Mouse (Mus musculus): ENCODE results near the gene Dqx1. TPM values are rescaled to one million over a fixed set of nuclear protein-coding genes. Genes with fewer than 3 reads are reported as not detected.

Gene Dqx1
- 3.4 TPM for polyA plus RNA-seq (2015; fragmentation: Illumina TruSeq; extraction: RNeasy Lipid Tissue Mini Kit (QIAGEN cat#74804); ENCODE audit: insufficient read depth, low replicate concordance)

GRCm38 (mm10) chr6:83057790-83058189, at the start of gene Dqx1:
TSS of gene Dqx1 (plus strand) at chr6:83057844.

DNA sequence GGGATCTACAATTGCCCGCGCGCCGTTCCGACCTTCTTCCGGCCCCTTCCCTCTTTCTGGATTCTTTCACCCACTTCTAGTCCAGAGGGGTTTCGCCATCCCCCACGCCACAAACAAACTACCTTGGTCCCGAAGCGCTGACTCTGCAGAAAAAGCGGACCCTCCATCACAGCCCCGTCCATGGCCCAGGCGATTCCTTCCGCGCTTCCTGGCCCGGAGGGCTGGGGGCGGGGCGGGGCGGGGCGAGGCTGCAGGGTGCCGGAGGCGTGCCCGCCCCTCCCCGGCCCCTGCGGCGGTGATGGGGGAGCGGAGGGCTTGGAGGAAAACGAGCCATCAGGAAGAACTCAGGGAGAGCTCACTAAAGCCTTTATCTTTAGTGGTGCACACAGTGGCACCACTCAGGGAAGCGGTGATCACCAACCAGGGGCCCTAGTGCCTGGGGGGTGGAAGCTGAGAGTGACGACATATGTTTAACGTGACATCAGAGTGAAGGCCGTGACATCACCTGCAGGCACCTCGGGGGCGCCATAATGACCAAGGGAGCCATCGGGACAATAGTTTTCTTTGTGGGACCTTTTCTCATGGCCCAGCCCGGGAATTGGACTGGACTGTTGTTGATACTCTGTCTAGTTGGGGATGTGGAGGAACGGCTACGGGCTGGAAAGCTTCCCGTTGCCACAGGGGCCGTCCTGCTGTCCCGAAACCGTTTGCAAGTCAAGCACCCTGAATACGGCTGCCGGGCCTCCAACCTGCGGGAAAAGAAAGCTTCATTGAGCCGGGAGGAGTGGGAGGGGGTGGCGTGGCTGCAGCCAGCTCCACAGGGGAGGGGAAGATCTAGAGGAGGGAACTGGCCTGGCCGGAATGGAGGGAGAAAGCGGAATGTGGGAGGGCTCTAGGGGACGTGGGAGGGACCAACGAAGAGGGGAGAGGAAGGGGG, 24.1 kb upstream of the Dqx1 start, which contains the start of the genes Dok1 and Loxl3:
Gene Dok1, minus strand, starts transcription at position 223 of the 937 bp plus-strand sequence.
Gene Loxl3, plus strand, starts transcription at position 925 of the 937 bp plus-strand sequence.

GRCm38 (mm10) chr6:83054074-83054851, 3.4 kb upstream of the Dqx1 start, which contains the start of gene Aup1:
TSS of gene Aup1 (plus strand) at chr6:83054521.

DNA sequence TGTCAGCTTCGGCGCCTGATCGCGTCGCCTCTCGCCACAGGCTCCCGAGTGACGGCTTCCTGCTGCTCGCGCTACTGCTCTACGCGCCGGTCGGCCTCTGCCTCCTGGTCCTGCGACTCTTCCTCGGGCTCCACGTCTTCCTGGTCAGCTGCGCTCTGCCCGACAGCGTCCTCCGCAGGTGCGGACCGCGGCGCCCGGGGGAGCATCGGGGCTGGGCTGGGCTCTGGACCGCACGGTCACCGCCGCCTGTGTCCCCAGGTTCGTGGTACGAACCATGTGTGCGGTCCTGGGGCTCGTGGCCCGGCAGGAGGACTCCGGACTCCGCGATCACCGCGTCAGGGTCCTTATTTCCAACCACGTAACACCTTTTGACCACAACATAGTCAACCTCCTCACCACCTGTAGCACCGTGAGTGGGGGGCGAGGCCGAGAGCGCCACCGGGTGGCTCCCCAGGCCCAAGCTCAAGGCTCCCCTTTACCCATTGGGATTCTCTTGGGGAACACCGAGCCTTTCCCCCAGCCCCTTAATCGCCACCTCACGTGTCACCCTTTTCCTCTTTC, 2.7 kb upstream of the Dqx1 start, which contains the start of gene Htra2:
Gene Htra2, minus strand, starts transcription at position 403 of the 561 bp plus-strand sequence.

GRCm38 (mm10) chr6:83070247-83070310, 12.4 kb downstream of the Dqx1 start, which contains the start of gene Tlx2:
TSS of gene Tlx2 (minus strand) at chr6:83070293.

DNA sequence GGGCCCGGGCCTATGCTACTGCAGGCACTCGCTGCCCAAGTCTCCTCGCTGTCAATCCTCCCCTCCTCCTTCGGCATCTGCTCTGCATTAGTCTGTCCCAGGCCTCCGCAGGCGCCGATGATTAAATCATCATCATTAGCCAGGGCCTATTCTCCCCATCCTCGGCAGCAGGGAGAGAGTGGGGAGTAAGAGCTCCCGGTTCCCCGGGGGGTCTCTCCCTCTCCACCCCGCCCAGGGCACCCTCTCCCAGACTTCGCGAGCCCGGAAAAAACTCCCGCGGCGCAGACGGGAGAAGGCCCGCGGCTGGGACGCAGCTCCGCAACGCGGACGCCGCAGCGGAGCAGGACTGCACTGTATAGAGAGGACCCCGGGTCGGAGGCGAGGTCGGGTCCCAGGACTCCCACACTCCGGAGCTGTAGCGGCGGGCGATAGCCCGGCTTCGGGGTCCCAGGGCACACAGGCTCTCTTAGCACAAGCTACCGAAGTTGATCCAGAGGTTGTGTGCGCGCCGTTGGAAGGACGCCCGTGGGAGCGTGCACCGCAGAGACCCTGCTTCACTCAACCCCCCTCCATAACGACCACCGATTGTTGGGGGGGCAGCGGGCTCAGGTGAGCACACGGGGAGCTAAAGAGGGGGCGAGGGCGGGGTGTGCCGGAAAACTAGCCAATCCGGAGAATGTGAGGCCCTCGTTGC, 20.1 kb downstream of the Dqx1 start, which contains the start of gene Pcgf1:
Gene Pcgf1, plus strand, starts transcription at position 240 of the 694 bp plus-strand sequence.

GRCm38 (mm10) chr6:83086121-83087035, 28.7 kb downstream of the Dqx1 start, which contains the start of gene Lbx2:
TSS of gene Lbx2 (plus strand) at chr6:83086367.

GRCm38 (mm10) chr6:83101316-83101687, 43.7 kb downstream of the Dqx1 start, which contains the start of the genes Ccdc142 and Gm42688:
TSS of gene Ccdc142 (plus strand) at chr6:83101601.
TSS of gene Gm42688 (plus strand) at chr6:83101617.

GRCm38 (mm10) chr6:83108762-83109668, 51.4 kb downstream of the Dqx1 start, which contains the start of gene Mrpl53:
TSS of gene Mrpl53 (plus strand) at chr6:83109040.

GRCm38 (mm10) chr6:83115011-83115671, 57.5 kb downstream of the Dqx1 start, which contains the start of gene Mogs:
TSS of gene Mogs (plus strand) at chr6:83115496.

Other genes starting within 250 kb of the Dqx1 start
- 2.3 TPM for gene Sema4f, start 118.1 kb upstream of the Dqx1 start, polyA plus RNA-seq (2015; fragmentation: Illumina TruSeq; extraction: RNeasy Lipid Tissue Mini Kit (QIAGEN cat#74804); ENCODE audit: insufficient read depth, low replicate concordance)
- gene M1ap, start 110.9 kb upstream of the Dqx1 start, polyA plus RNA-seq (2015; fragmentation: Illumina TruSeq; extraction: RNeasy Lipid Tissue Mini Kit (QIAGEN cat#74804); ENCODE audit: insufficient read depth, low replicate concordance) = 0.52 TPM
- gene Dok1, start 24.4 kb upstream of the Dqx1 start, polyA plus RNA-seq (2015; fragmentation: Illumina TruSeq; extraction: RNeasy Lipid Tissue Mini Kit (QIAGEN cat#74804); ENCODE audit: insufficient read depth, low replicate concordance) = 13.5 TPM
- 6.8 TPM for gene Loxl3, start 23.7 kb upstream of the Dqx1 start, polyA plus RNA-seq (2015; fragmentation: Illumina TruSeq; extraction: RNeasy Lipid Tissue Mini Kit (QIAGEN cat#74804); ENCODE audit: insufficient read depth, low replicate concordance)
- gene Aup1, start 3.3 kb upstream of the Dqx1 start, polyA plus RNA-seq (2015; fragmentation: Illumina TruSeq; extraction: RNeasy Lipid Tissue Mini Kit (QIAGEN cat#74804); ENCODE audit: insufficient read depth, low replicate concordance) = 155 TPM
- gene Htra2, start 2.6 kb upstream of the Dqx1 start, polyA plus RNA-seq (2015; fragmentation: Illumina TruSeq; extraction: RNeasy Lipid Tissue Mini Kit (QIAGEN cat#74804); ENCODE audit: insufficient read depth, low replicate concordance) = 58.4 TPM
- not detected for gene Tlx2, start 12.4 kb downstream of the Dqx1 start, polyA plus RNA-seq (2015; fragmentation: Illumina TruSeq; extraction: RNeasy Lipid Tissue Mini Kit (QIAGEN cat#74804); ENCODE audit: insufficient read depth, low replicate concordance)
- gene Pcgf1, start 20.0 kb downstream of the Dqx1 start, polyA plus RNA-seq (2015; fragmentation: Illumina TruSeq; extraction: RNeasy Lipid Tissue Mini Kit (QIAGEN cat#74804); ENCODE audit: insufficient read depth, low replicate concordance) = 20.7 TPM
- not detected for gene Lbx2, start 28.5 kb downstream of the Dqx1 start, polyA plus RNA-seq (2015; fragmentation: Illumina TruSeq; extraction: RNeasy Lipid Tissue Mini Kit (QIAGEN cat#74804); ENCODE audit: insufficient read depth, low replicate concordance)
- gene Ccdc142, start 43.8 kb downstream of the Dqx1 start, polyA plus RNA-seq (2015; fragmentation: Illumina TruSeq; extraction: RNeasy Lipid Tissue Mini Kit (QIAGEN cat#74804); ENCODE audit: insufficient read depth, low replicate concordance) = 0.48 TPM
- gene Gm42688, start 43.8 kb downstream of the Dqx1 start, polyA plus RNA-seq (2015; fragmentation: Illumina TruSeq; extraction: RNeasy Lipid Tissue Mini Kit (QIAGEN cat#74804); ENCODE audit: insufficient read depth, low replicate concordance) = 4.8 TPM
- 19.2 TPM for gene Mrpl53, start 51.2 kb downstream of the Dqx1 start, polyA plus RNA-seq (2015; fragmentation: Illumina TruSeq; extraction: RNeasy Lipid Tissue Mini Kit (QIAGEN cat#74804); ENCODE audit: insufficient read depth, low replicate concordance)
- gene Mogs, start 57.7 kb downstream of the Dqx1 start, polyA plus RNA-seq (2015; fragmentation: Illumina TruSeq; extraction: RNeasy Lipid Tissue Mini Kit (QIAGEN cat#74804); ENCODE audit: insufficient read depth, low replicate concordance) = 22.9 TPM
- 27.1 TPM for gene Wbp1, start 63.7 kb downstream of the Dqx1 start, polyA plus RNA-seq (2015; fragmentation: Illumina TruSeq; extraction: RNeasy Lipid Tissue Mini Kit (QIAGEN cat#74804); ENCODE audit: insufficient read depth, low replicate concordance)
- gene Ino80b, start 67.6 kb downstream of the Dqx1 start, polyA plus RNA-seq (2015; fragmentation: Illumina TruSeq; extraction: RNeasy Lipid Tissue Mini Kit (QIAGEN cat#74804); ENCODE audit: insufficient read depth, low replicate concordance) = 7.5 TPM
- gene Rtkn, start 77.6 kb downstream of the Dqx1 start, polyA plus RNA-seq (2015; fragmentation: Illumina TruSeq; extraction: RNeasy Lipid Tissue Mini Kit (QIAGEN cat#74804); ENCODE audit: insufficient read depth, low replicate concordance) = 0.52 TPM
- gene Wdr54, start 98.6 kb downstream of the Dqx1 start, polyA plus RNA-seq (2015; fragmentation: Illumina TruSeq; extraction: RNeasy Lipid Tissue Mini Kit (QIAGEN cat#74804); ENCODE audit: insufficient read depth, low replicate concordance) = 0.14 TPM
- gene 1700003E16Rik, start 98.6 kb downstream of the Dqx1 start, polyA plus RNA-seq (2015; fragmentation: Illumina TruSeq; extraction: RNeasy Lipid Tissue Mini Kit (QIAGEN cat#74804); ENCODE audit: insufficient read depth, low replicate concordance) = not detected
- 39.1 TPM for gene Dctn1, start 108.1 kb downstream of the Dqx1 start, polyA plus RNA-seq (2015; fragmentation: Illumina TruSeq; extraction: RNeasy Lipid Tissue Mini Kit (QIAGEN cat#74804); ENCODE audit: insufficient read depth, low replicate concordance)
- not detected for gene Slc4a5, start 162.0 kb downstream of the Dqx1 start, polyA plus RNA-seq (2015; fragmentation: Illumina TruSeq; extraction: RNeasy Lipid Tissue Mini Kit (QIAGEN cat#74804); ENCODE audit: insufficient read depth, low replicate concordance)

Data from spleen, adult 10 weeks (tissue).